Mouse (Mus musculus): Measurements from ENCODE around the gene Gpr84. TPM values are rescaled to one million over a fixed set of nuclear protein-coding genes. Genes with fewer than 3 reads are reported as not detected.
A peak's percentile ranks its signal among the peaks of the same experiment; 100 is the strongest.

The Gpr84 gene
- polyA plus RNA-seq (2015; fragmentation: Nextera tagmentation; extraction: Ambion mirVana), result 0.33 and 0.60 TPM in 2 replicates

GRCm38 (mm10) chr15:103310365-103310910, at the start of gene Gpr84:
TSS of gene Gpr84 (minus strand) at chr15:103310612.
- peaks cover 55% of the 10 kb centered on the region for H3K4me1 ChIP-seq
- 0 out of 2 replicates have a peak, but pooled peaks cover 3% of the 10 kb centered on the region for H3K36me3 ChIP-seq
- no peak within 1 kb of the TSS for H3K4me2 ChIP-seq
- H3K9me3 ChIP-seq (replicated peaks), result no peaks in the 10 kb centered on the region
- 73% methylated on average over 6 of the region's 6 CpGs for whole genome bisulfite sequencing
- ATAC-seq (ENCODE audit: low FRiP score), result no peak
- no peak within 1 kb of the TSS for H3K4me3 ChIP-seq (replicated peaks)
- no peak within 1 kb of the TSS for H3K9ac ChIP-seq (replicated peaks)
- 0 out of 2 replicates have a peak, but pooled peaks cover 3% of the 10 kb centered on the region for H3K27me3 ChIP-seq (replicated peaks)
- no peak within 1 kb of the TSS for H3K27ac ChIP-seq (replicated peaks)

- Histone ChIP-seq H3K27ac (replicated peaks) (no peak overlapping the region), H3K4me3 (replicated peaks) (no peak overlapping the region), H3K9ac (replicated peaks) (no peak overlapping the region), H3K4me2 (no peak overlapping the region), H3K27me3 (replicated peaks) (0 out of 2 replicates have a peak, but pooled peaks cover 2% of the 10 kb centered on the region), H3K4me1 (peaks cover 8% of the 10 kb centered on the region; the same call in 1 of the 2 replicates), H3K9me3 (replicated peaks) (no peaks in the 10 kb centered on the region), H3K36me3 (no peaks in the 10 kb centered on the region)
- WGBS, result 90% methylated on average over 5 of the region's 5 CpGs
- no peak for ATAC-seq (ENCODE audit: low FRiP score)
Observed at GRCm38 (mm10) chr15:103359869-103360602, 49.6 kb upstream of the Gpr84 start.

DNA sequence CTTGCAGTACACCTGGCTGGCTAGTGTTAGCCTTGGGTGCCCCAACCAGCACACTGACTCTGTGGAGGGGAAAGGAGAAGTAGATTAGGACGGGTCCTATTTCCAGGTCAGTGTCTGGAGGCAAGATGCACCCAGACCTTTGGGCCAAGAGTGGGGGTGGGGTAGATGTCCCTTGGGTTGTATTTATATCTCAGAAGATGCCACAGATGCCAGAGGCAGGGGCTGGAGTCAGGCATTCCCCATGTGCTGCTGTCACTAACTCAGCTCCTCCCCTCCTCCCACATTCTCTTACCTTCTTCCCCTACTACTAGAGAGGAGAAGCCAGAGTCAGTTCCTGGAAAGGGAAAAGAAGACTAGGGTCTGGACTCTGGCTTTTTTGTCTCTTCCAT, 48.7 kb upstream of the Gpr84 start:
- Histone ChIP-seq H3K27ac (replicated peaks) (no peak overlapping the region), H3K27me3 (replicated peaks) (no peaks in the 10 kb centered on the region), H3K4me2 (no peak overlapping the region), H3K4me1 (peaks cover 8% of the 10 kb centered on the region; the same call in 1 of the 2 replicates), H3K9me3 (replicated peaks) (no peaks in the 10 kb centered on the region), H3K9ac (replicated peaks) (no peak overlapping the region), H3K36me3 (no peaks in the 10 kb centered on the region), H3K4me3 (replicated peaks) (no peak overlapping the region)
- ATAC-seq (ENCODE audit: low FRiP score), result no peak
- 79% methylated on average over 1 of the region's 1 CpGs for WGBS

DNA sequence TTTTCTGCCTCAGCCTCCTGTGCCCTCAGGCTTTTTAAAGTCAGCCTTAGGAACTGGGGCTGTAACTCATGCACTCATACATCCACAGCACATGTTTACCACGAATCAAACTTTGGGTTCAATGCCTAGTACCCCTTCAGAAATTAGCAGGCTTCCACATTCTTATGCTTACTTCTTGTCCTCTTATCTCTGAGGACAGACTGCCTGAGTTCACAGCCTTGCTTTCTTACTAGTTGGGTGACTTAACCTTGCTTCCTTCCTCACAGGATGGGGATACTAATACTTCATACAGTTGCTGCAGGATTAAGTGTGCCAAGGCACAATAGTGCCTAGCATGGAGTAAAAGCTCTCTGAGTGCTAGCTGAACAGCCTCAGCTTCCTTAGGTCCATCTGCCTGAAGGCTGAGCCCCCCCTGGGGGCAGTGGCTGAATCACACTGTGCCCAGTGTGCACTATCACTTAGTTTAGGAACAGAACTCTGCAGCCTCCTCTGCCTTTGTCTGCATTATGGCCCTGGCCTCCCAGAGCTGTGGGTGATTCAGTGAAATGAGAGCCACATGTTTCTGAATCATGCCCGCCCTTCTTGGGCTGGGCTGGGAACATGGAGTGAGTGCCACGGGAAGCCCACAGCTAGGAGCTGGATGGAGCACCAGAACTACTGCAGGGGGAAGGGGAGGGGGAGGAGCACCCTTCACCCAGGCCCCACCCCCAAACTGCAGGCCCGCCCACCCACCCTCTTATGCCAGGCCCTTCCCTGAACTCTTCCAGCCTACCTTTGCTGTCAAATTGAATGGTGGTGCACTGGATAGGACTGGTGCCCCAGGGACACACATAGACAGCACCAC, 48.1 kb upstream of the Gpr84 start:
- Histone ChIP-seq H3K4me2 (no peak overlapping the region), H3K4me1 (peaks cover 8% of the 10 kb centered on the region; the same call in 1 of the 2 replicates), H3K9ac (replicated peaks) (no peak overlapping the region), H3K27ac (replicated peaks) (no peak overlapping the region), H3K27me3 (replicated peaks) (no peaks in the 10 kb centered on the region), H3K4me3 (replicated peaks) (no peak overlapping the region), H3K9me3 (replicated peaks) (no peaks in the 10 kb centered on the region), H3K36me3 (no peaks in the 10 kb centered on the region)
- 0 out of 2 replicates have a peak, but pooled peaks have one; percentile 25 for ATAC-seq (ENCODE audit: low FRiP score)
- WGBS, result 30% methylated on average over 4 of the region's 4 CpGs

GRCm38 (mm10) chr15:103357817-103358216, 47.4 kb upstream of the Gpr84 start:
- H3K9me3 ChIP-seq (replicated peaks), result no peaks in the 10 kb centered on the region
- H3K27me3 ChIP-seq (replicated peaks), result no peaks in the 10 kb centered on the region
- peaks cover 8% of the 10 kb centered on the region; the same call in 1 of the 2 replicates for H3K4me1 ChIP-seq
- no peak overlapping the region for H3K9ac ChIP-seq (replicated peaks)
- no peak overlapping the region for H3K27ac ChIP-seq (replicated peaks)
- no peak for ATAC-seq (ENCODE audit: low FRiP score)
- no peak overlapping the region for H3K4me2 ChIP-seq
- 90% methylated on average over 4 of the region's 4 CpGs for WGBS
- no peaks in the 10 kb centered on the region for H3K36me3 ChIP-seq
- no peak overlapping the region for H3K4me3 ChIP-seq (replicated peaks)

DNA sequence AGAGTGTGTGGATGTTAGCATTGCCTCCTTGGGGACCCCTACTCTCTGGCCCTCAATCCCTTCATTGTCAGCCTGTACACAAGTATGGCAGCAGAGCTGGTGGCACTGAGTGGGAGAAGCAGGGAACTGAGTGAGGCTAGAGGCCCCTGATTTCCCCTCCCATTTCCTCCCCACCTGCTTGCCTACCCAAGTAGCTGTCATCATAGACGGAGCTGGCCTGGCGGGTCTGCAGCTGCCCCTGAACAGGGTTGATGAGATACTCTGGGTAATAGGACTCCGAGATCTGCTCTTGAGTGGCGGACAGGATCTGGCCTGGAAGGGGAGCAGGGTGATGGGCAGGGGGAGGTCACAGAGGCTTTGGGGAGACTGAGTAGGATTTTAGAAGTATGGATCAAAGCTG, 45.7 kb upstream of the Gpr84 start:
- Histone ChIP-seq H3K9ac (replicated peaks) (no peak overlapping the region), H3K27ac (replicated peaks) (no peak overlapping the region), H3K27me3 (replicated peaks) (no peaks in the 10 kb centered on the region), H3K36me3 (no peaks in the 10 kb centered on the region), H3K4me3 (replicated peaks) (no peak overlapping the region), H3K9me3 (replicated peaks) (no peaks in the 10 kb centered on the region), H3K4me2 (no peak overlapping the region), H3K4me1 (peaks cover 8% of the 10 kb centered on the region; the same call in 1 of the 2 replicates)
- no peak for ATAC-seq (ENCODE audit: low FRiP score)
- WGBS, result 92% methylated on average over 4 of the region's 4 CpGs

- no peak overlapping the region for H3K9ac ChIP-seq (replicated peaks)
- H3K9me3 ChIP-seq (replicated peaks), result no peaks in the 10 kb centered on the region
- peaks cover 8% of the 10 kb centered on the region; the same call in 1 of the 2 replicates for H3K4me1 ChIP-seq
- no peaks in the 10 kb centered on the region for H3K36me3 ChIP-seq
- H3K4me3 ChIP-seq (replicated peaks), result no peak overlapping the region
- no peaks in the 10 kb centered on the region for H3K27me3 ChIP-seq (replicated peaks)
- no peak overlapping the region for H3K27ac ChIP-seq (replicated peaks)
- WGBS, result 70% methylated on average over 4 of the region's 4 CpGs
- no peak for ATAC-seq (ENCODE audit: low FRiP score)
- no peak overlapping the region for H3K4me2 ChIP-seq
Observed at GRCm38 (mm10) chr15:103355420-103355819, 45.0 kb upstream of the Gpr84 start.

GRCm38 (mm10) chr15:103354690-103355089, 44.3 kb upstream of the Gpr84 start:
- H3K4me3 ChIP-seq (replicated peaks), result no peak overlapping the region
- no peaks in the 10 kb centered on the region for H3K9me3 ChIP-seq (replicated peaks)
- H3K9ac ChIP-seq (replicated peaks), result no peak overlapping the region
- no peak for ATAC-seq (ENCODE audit: low FRiP score)
- no peaks in the 10 kb centered on the region for H3K36me3 ChIP-seq
- H3K4me2 ChIP-seq, result no peak overlapping the region
- H3K27ac ChIP-seq (replicated peaks), result no peak overlapping the region
- WGBS, result 94% methylated on average over 2 of the region's 2 CpGs
- peaks cover 8% of the 10 kb centered on the region; the same call in 1 of the 2 replicates for H3K4me1 ChIP-seq
- no peaks in the 10 kb centered on the region for H3K27me3 ChIP-seq (replicated peaks)

GRCm38 (mm10) chr15:103353511-103354256, 43.3 kb upstream of the Gpr84 start:
- Histone ChIP-seq H3K9me3 (replicated peaks) (no peaks in the 10 kb centered on the region), H3K4me2 (no peak overlapping the region), H3K27me3 (replicated peaks) (no peaks in the 10 kb centered on the region), H3K4me3 (replicated peaks) (no peak overlapping the region), H3K9ac (replicated peaks) (no peak overlapping the region), H3K4me1 (peaks cover 4% of the 10 kb centered on the region; the same call in 1 of the 2 replicates), H3K36me3 (no peaks in the 10 kb centered on the region), H3K27ac (replicated peaks) (no peak overlapping the region)
- peak; percentile 42; the same call in 1 of the 2 replicates for ATAC-seq (ENCODE audit: low FRiP score)
- 92% methylated on average over 11 of the region's 11 CpGs for WGBS

GRCm38 (mm10) chr15:103352856-103353255, 42.4 kb upstream of the Gpr84 start:
- H3K27me3 ChIP-seq (replicated peaks), result no peaks in the 10 kb centered on the region
- H3K36me3 ChIP-seq, result no peaks in the 10 kb centered on the region
- no peak overlapping the region for H3K9ac ChIP-seq (replicated peaks)
- no peaks in the 10 kb centered on the region for H3K4me1 ChIP-seq
- ATAC-seq (ENCODE audit: low FRiP score), result 0 out of 2 replicates have a peak, but pooled peaks have one; percentile 36
- H3K27ac ChIP-seq (replicated peaks), result no peak overlapping the region
- no peak overlapping the region for H3K4me3 ChIP-seq (replicated peaks)
- WGBS, result 36% methylated on average over 4 of the region's 4 CpGs
- no peaks in the 10 kb centered on the region for H3K9me3 ChIP-seq (replicated peaks)
- H3K4me2 ChIP-seq, result no peak overlapping the region

- H3K9ac ChIP-seq (replicated peaks), result no peak overlapping the region
- no peak overlapping the region for H3K4me2 ChIP-seq
- WGBS, result 4% methylated on average over 2 of the region's 2 CpGs
- no peak overlapping the region for H3K27ac ChIP-seq (replicated peaks)
- no peak for ATAC-seq (ENCODE audit: low FRiP score)
- no peaks in the 10 kb centered on the region for H3K27me3 ChIP-seq (replicated peaks)
- H3K36me3 ChIP-seq, result no peaks in the 10 kb centered on the region
- H3K4me3 ChIP-seq (replicated peaks), result no peak overlapping the region
- no peaks in the 10 kb centered on the region for H3K9me3 ChIP-seq (replicated peaks)
- H3K4me1 ChIP-seq, result 0 out of 2 replicates have a peak, but pooled peaks cover 3% of the 10 kb centered on the region
Observed at GRCm38 (mm10) chr15:103347275-103347684, 36.9 kb upstream of the Gpr84 start.
